Mouse (Mus musculus) ES-E14 (cell line): ENCODE data around the gene Lsm2. TPM values are rescaled to one million over a fixed set of nuclear protein-coding genes. Genes with fewer than 3 reads are reported as not detected.

Experiments used
- DNase-seq: peaks from one replicate; pipeline ENCODE4 v3.0.0-alpha.2; 2013; ENCODE audit warnings: low read depth, low spot score
- H3K27ac ChIP-seq: 2 replicates; pipeline ENCODE4 v1.5.1; 2012; ENCODE audit warnings: low read depth, mild to moderate bottlenecking, low read length, moderate library complexity, mixed read lengths; ENCODE audit not compliant: poor library complexity, insufficient read depth, severe bottlenecking
- H3K36me3 ChIP-seq: 2 replicates; pipeline ENCODE4 v1.6.1; 2012; ENCODE audit warnings: mild to moderate bottlenecking, low read length, moderate library complexity, mixed read lengths; ENCODE audit not compliant: control insufficient read depth, poor library complexity, insufficient read depth, severe bottlenecking
- H3K4me1 ChIP-seq, 2 experiments: fragments of 150-350 bp in 1 of 2; sonication (generic) in 1 of 2; 2 replicates each; pipeline ENCODE4 v1.6.1; 2012; ENCODE audit warnings: low read length in 2 of 2, mild to moderate bottlenecking in 1 of 2, mixed read lengths in 1 of 2; ENCODE audit not compliant: control insufficient read depth in 2 of 2, insufficient read depth in 2 of 2, poor library complexity in 1 of 2
- H3K4me3 ChIP-seq, 2 experiments: fragments of 150-350 bp in 1 of 2; sonication (generic) in 1 of 2; 2 replicates each; pipeline ENCODE4 v1.5.1; 2012; ENCODE audit warnings: low read length in 2 of 2, low read depth in 1 of 2, mild to moderate bottlenecking in 1 of 2, mixed read lengths in 1 of 2; ENCODE audit not compliant: insufficient read depth in 1 of 2, poor library complexity in 1 of 2, severe bottlenecking in 1 of 2
- H3K9ac ChIP-seq: 2 replicates; pipeline ENCODE4 v1.6.1; 2012; ENCODE audit warnings: low read depth, mild to moderate bottlenecking, low read length, mixed read lengths; ENCODE audit not compliant: poor library complexity, insufficient read depth, severe bottlenecking
- H3K9me3 ChIP-seq: fragments of 150-350 bp; sonication (generic); 2 replicates; pipeline ENCODE4 v1.6.1; 2012; ENCODE audit warnings: low read depth, mild to moderate bottlenecking, low read length; ENCODE audit not compliant: control insufficient read depth, insufficient read depth
- CHD2 ChIP-seq: IDR thresholded peaks from 2 replicates; pipeline ENCODE4 v1.6.1; 2014; ENCODE audit warnings: mild to moderate bottlenecking, low read depth, low read length, inconsistent platforms
- HCFC1 ChIP-seq: IDR thresholded peaks from 2 replicates; pipeline ENCODE4 v1.6.1; 2012; ENCODE audit warnings: low read length, inconsistent platforms, borderline replicate concordance; ENCODE audit not compliant: insufficient read depth
- MAFK ChIP-seq: IDR thresholded peaks from 2 replicates; pipeline ENCODE4 v1.6.1; 2014; ENCODE audit warnings: mild to moderate bottlenecking, low read depth, low read length, inconsistent platforms; ENCODE audit not compliant: insufficient read depth
- ZC3H11A ChIP-seq: IDR thresholded peaks from 2 replicates; pipeline ENCODE4 v1.6.1; 2012; ENCODE audit warnings: low read depth, mild to moderate bottlenecking, inconsistent platforms, low read length, borderline replicate concordance
- ZNF384 ChIP-seq: IDR thresholded peaks from 2 replicates; pipeline ENCODE4 v1.6.1; 2012; ENCODE audit warnings: low read depth, low read length, inconsistent platforms
- in situ Hi-C, 2 experiments: fragments of 600-800 bp; cut with MboI; formaldehyde crosslinking; loops; one replicate each; pipeline ENCODE4 v1.15.1; 2025; ENCODE audit warnings: low sequenced_read_pairs in 2 of 2, inconsistent platforms in 1 of 2; ENCODE audit not compliant: unreplicated experiment in 2 of 2
- total RNA-seq: library from RNA; depleted of rRNA; stranded (reverse); fragments of 300-350 nt; gene quantifications from 2 replicates; pipeline ENCODE4 v1.2.3, GENCODE M21; 2012

The Lsm2 gene
- total RNA-seq, 1 experiment, result 64.4 TPM

DNA sequence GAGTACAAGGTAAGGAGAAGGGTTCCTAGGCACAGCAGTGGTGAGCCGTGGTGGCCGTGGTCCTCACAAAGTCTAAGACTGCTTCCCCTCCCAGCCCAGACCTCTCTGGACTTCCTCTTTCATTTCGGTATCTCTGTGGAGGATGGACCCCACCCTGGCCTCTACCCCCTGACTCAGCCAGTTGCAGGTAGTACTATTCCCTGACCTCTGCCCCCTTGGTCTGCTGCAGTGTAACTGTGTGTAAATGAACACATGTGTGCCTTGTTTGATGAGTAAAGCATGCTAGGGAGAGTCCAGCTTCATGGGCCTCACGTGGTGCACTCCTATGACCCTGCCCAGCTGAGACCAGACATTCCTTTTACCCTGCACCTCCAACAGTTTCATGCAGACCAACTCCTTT, 42.1 kb downstream of the Lsm2 start:
- Histone ChIP-seq H3K4me3 (no peak overlapping the region), H3K4me1 (peaks cover 2 to 24% of the 10 kb centered on the region in 2 experiments; a peak in 3 of 4 replicates), H3K27ac (no peak overlapping the region), H3K9ac (no peak overlapping the region), H3K36me3 (no peaks in the 10 kb centered on the region), H3K9me3 (no peaks in the 10 kb centered on the region)
- in situ Hi-C loops, result loop anchor here in 1 of 2 experiments (25.0 kb wide), 1 partner anchor 89 kb away; the partner anchor contains the start of genes Csnk2b, Gpank1, Ly6g5b and Ly6g5c
- no peak for DNase-seq
- TF ChIP-seq MAFK (no peak), ZNF384 (no peak), ZC3H11A (no peak), CHD2 (no peak), HCFC1 (no peak)

DNA sequence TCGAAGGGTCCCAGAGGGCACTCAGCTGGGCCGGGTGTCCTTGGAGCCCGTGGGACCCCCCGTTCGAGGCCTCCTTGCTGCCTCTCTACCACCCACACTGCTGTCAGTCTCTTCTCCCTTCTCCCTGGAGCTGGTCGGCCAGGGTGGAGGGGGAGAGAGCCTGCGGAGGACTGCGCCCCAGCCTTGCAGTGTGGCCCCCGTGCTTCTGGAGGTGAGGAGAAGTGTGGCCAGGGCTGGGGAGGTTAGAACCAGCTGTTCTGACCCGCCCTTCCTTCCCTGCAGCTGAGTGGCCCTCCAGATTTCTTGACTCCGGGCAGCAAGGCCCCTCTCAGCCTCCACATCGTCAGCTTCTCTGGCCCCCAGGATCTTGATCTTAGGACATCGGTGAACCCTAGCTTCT, 42.6 kb downstream of the Lsm2 start:
- H3K9ac ChIP-seq, result no peak overlapping the region
- no peaks in the 10 kb centered on the region for H3K9me3 ChIP-seq
- no peaks in the 10 kb centered on the region for H3K36me3 ChIP-seq
- H3K4me3 ChIP-seq, result no peak overlapping the region
- H3K27ac ChIP-seq, result no peak overlapping the region
- TF ChIP-seq CHD2 (no peak), ZNF384 (no peak), HCFC1 (no peak), ZC3H11A (no peak), MAFK (no peak)
- in situ Hi-C loops, result loop anchor here in 1 of 2 experiments (25.0 kb wide), 1 partner anchor 88 kb away; the partner anchor contains the start of genes Csnk2b, Gpank1, Ly6g5b and Ly6g5c
- H3K4me1 ChIP-seq, result peaks cover 2 to 26% of the 10 kb centered on the region in 2 experiments; a peak in 3 of 4 replicates
- DNase-seq, result no peak

DNA sequence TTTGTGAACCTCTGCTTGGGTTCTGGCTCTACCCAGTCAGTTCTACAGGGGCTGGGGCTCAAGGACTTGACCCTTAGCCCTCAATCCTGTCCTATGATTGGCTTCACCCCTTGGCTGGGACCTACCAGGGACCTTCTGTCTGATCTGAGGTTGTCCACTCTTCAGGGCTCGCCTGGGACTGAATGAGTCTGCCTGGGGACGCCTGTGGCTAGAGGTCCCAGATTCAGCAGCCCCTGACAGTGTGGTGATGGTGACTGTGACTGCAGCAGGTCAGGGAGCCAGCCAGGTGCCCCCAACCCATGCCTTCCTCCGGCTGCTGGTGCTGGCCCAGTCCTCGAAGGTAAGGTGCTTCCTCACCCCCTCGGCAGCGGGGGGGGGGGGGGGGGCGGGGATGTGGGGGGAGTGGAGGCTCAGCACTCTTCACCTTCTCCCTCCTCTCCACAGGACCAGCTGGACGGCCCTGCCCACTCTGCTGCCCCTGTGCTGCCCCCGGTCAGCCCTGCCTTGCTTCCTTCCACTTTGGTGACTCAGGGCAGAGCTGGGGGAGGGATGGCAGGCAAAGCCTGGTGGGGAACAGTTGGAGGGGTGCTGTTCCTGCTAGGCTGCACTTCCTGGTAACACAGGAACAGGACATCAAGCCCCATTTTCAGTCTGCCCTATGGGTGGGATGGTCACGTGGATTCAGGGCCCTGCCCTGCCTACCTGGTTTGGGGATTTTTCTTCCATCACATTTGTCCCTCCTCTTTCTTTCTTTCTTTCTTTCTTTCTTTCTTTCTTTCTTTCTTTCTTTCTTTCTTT, 43.2 kb downstream of the Lsm2 start:
- Histone ChIP-seq H3K9me3 (no peaks in the 10 kb centered on the region), H3K9ac (no peak overlapping the region), H3K4me1 (peaks cover 2 to 28% of the 10 kb centered on the region in 2 experiments; a peak in 3 of 4 replicates), H3K36me3 (no peaks in the 10 kb centered on the region), H3K4me3 (no peak overlapping the region), H3K27ac (no peak overlapping the region)
- in situ Hi-C loops, result loop anchor here in 1 of 2 experiments (25.0 kb wide), 1 partner anchor 87 kb away; the partner anchor contains the start of genes Csnk2b, Gpank1, Ly6g5b and Ly6g5c
- no peak for DNase-seq
- TF ChIP-seq CHD2 (no peak), ZC3H11A (no peak), MAFK (no peak), ZNF384 (no peak)

- TF ChIP-seq CHD2, result no peak
- TF ChIP-seq ZC3H11A, result no peak
- no peak for TF ChIP-seq MAFK
- no peak for TF ChIP-seq ZNF384
- TF ChIP-seq HCFC1, result no peak
- no peak for DNase-seq
- H3K27ac ChIP-seq, result no peak overlapping the region
- H3K4me3 ChIP-seq, result no peak overlapping the region
- peaks cover 2 to 35% of the 10 kb centered on the region in 2 experiments; a peak in 3 of 4 replicates for H3K4me1 ChIP-seq
- no peaks in the 10 kb centered on the region for H3K36me3 ChIP-seq
- in situ Hi-C loops, result no loop called here
- H3K9ac ChIP-seq, result no peak overlapping the region
- H3K9me3 ChIP-seq, result no peaks in the 10 kb centered on the region
Observed at GRCm38 (mm10) chr17:35026206-35026605, 44.5 kb downstream of the Lsm2 start.
